Comparison of ENCODE assay signal across 24 mouse cellular contexts in genomic region chr8:126622111-126622795, GRCm38 (mm10).
"Had no signal": no experiment of that assay in that cellular context is flagged by ENCODE, and none has a peak within 500 bp of the region (broad histone marks: within the 10 kb centered on the region; RNA-seq: fewer than 3 reads in every experiment).

No protein-coding gene starts in this region.

- H3K9ac ChIP-seq: heart, embryonic 13.5 days; heart, embryonic 15.5 days; hindbrain, embryonic 12.5 days; hindbrain, embryonic 14.5 days; intestine, embryonic 15.5 days; limb, embryonic 13.5 days; limb, embryonic 15.5 days had no signal

- H3K36me3 ChIP-seq: heart, embryonic 10.5 days; heart, embryonic 13.5 days; heart, embryonic 15.5 days; hindbrain, embryonic 10.5 days; hindbrain, embryonic 12.5 days; intestine, embryonic 15.5 days; limb, embryonic 13.5 days; limb, embryonic 15.5 days had no signal

- H3K9me3 ChIP-seq: heart, embryonic 10.5 days; heart, embryonic 13.5 days; heart, embryonic 15.5 days; hindbrain, embryonic 10.5 days; hindbrain, embryonic 12.5 days; intestine, embryonic 15.5 days; limb, embryonic 13.5 days; limb, embryonic 15.5 days had no signal

- H3K4me1 ChIP-seq: heart, embryonic 13.5 days; heart, embryonic 15.5 days; hindbrain, embryonic 10.5 days; hindbrain, embryonic 12.5 days had no signal

- H3K27me3 ChIP-seq: heart, embryonic 13.5 days; heart, embryonic 15.5 days; hindbrain, embryonic 12.5 days; intestine, embryonic 15.5 days; limb, embryonic 13.5 days; limb, embryonic 15.5 days had no signal

- H3K27ac ChIP-seq: heart, embryonic 10.5 days; heart, embryonic 13.5 days; heart, embryonic 15.5 days; hindbrain, embryonic 10.5 days; hindbrain, embryonic 12.5 days; hindbrain, embryonic 14.5 days; intestine, embryonic 15.5 days; limb, embryonic 13.5 days; limb, embryonic 15.5 days had no signal

- ATAC-seq: hindbrain, embryonic 16.5 days; inflammation-experienced regulatory T-cells, adult 6 months; intestine, embryonic 15.5 days; intestine, postnatal 0 days had no signal

- H3K4me2 ChIP-seq: heart, embryonic 13.5 days; heart, embryonic 15.5 days; hindbrain, embryonic 12.5 days; hindbrain, embryonic 14.5 days; intestine, embryonic 15.5 days; limb, embryonic 13.5 days; limb, embryonic 15.5 days had no signal

- H3K4me3 ChIP-seq: heart, embryonic 10.5 days; heart, embryonic 13.5 days; heart, embryonic 15.5 days; hindbrain, embryonic 10.5 days; hindbrain, embryonic 12.5 days; intestine, embryonic 15.5 days; limb, embryonic 13.5 days; limb, embryonic 15.5 days had no signal

- DNase-seq: gastrocnemius, postnatal 10 days; gastrocnemius, postnatal 25 days; heart, adult 18-20 months; heart, postnatal 10 days; heart, postnatal 4 days; kidney, adult 18-20 months; kidney, adult 8-10 months; kidney, postnatal 10 days; kidney, postnatal 36 days; layer of hippocampus, adult 9-11 months; layer of hippocampus, postnatal 36 days; left cerebral cortex, postnatal 4 days had no signal
